Comparison of ENCODE assay signal across 27 mouse cellular contexts in the genomic region with DNA sequence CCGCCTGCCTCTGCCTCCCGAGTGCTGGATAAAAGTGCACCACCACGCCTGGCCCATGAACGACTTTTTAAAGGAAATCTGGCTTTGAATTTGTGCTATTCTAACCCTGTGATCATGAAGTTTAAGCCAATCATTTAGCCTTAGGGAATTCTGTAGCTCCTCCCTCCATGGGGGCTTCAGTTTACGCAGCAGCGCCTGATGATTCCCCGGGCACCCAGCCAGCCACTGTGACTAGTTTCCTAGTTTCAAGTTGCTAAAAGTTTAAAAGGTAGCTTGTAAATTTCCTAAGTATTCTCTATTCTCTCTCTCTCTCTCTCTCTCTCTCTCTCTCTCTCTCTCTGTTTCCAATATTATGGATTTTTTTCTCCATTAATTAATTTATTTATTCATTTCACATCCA. TPM values are rescaled to one million over a fixed set of nuclear protein-coding genes. Genes with fewer than 3 reads are reported as not detected.
DNase-seq lines count a peak whose midpoint lies in the region; ATAC-seq lines count a peak whose summit lies in the region.
"Had no signal": no experiment of that assay in that cellular context is flagged by ENCODE, and none has a peak within 500 bp of the region (broad histone marks: within the 10 kb centered on the region; RNA-seq: fewer than 3 reads in every experiment).

No protein-coding gene starts in this region.

- H3K4me1 ChIP-seq in forebrain, embryonic 14.5 days (ENCODE audit: control insufficient read depth, insufficient read depth, low read length) = no peaks in the 10 kb centered on the region
- peaks cover 30% of the 10 kb centered on the region for H3K4me1 ChIP-seq in forebrain, embryonic 10.5 days
- peaks cover 14% of the 10 kb centered on the region; the same call in 1 of the 2 replicates for H3K4me1 ChIP-seq in kidney, embryonic 16.5 days (ENCODE audit: insufficient read depth, low read length)
- peaks cover 22% of the 10 kb centered on the region for H3K4me1 ChIP-seq in lung, embryonic 16.5 days (replicated peaks; ENCODE audit: control insufficient read depth, insufficient read depth, low read length)
- peaks cover 20% of the 10 kb centered on the region for H3K4me1 ChIP-seq in hindbrain, embryonic 13.5 days (replicated peaks)
- H3K4me1 ChIP-seq: midbrain, embryonic 15.5 days had no signal

- no peak overlapping the region for H3K4me3 ChIP-seq in forebrain, embryonic 14.5 days (ENCODE audit: low read depth, low read length)
- H3K4me3 ChIP-seq in forebrain, embryonic 10.5 days = no peak overlapping the region
- H3K4me3 ChIP-seq in kidney, embryonic 16.5 days (ENCODE audit: low read length) = no peak overlapping the region
- H3K4me3 ChIP-seq in lung, embryonic 16.5 days (ENCODE audit: low read length) = no peak overlapping the region
- no peak overlapping the region for H3K4me3 ChIP-seq in hindbrain, embryonic 13.5 days
- H3K4me3 ChIP-seq: embryonic facial prominence, embryonic 15.5 days; limb, embryonic 13.5 days; liver, embryonic 15.5 days; midbrain, embryonic 15.5 days; neural tube, embryonic 13.5 days had no signal

- H3K9ac ChIP-seq in forebrain, embryonic 14.5 days (ENCODE audit: low read length) = no peak overlapping the region
- no peak overlapping the region for H3K9ac ChIP-seq in kidney, embryonic 16.5 days (replicated peaks; ENCODE audit: low read length)
- no peak overlapping the region for H3K9ac ChIP-seq in lung, embryonic 16.5 days (ENCODE audit: low read length)
- no peak overlapping the region for H3K9ac ChIP-seq in hindbrain, embryonic 13.5 days
- H3K9ac ChIP-seq: embryonic facial prominence, embryonic 15.5 days; forebrain, postnatal 0 days; limb, embryonic 13.5 days; liver, embryonic 15.5 days; midbrain, embryonic 15.5 days; neural tube, embryonic 13.5 days had no signal

- no peak for ATAC-seq in forebrain, embryonic 14.5 days
- no peak for ATAC-seq in kidney, embryonic 16.5 days (ENCODE audit: low FRiP score, low TSS enrichment)
- ATAC-seq in lung, embryonic 16.5 days (ENCODE audit: low read depth) = peak; percentile 13; the same call in 1 of the 2 replicates
- ATAC-seq in hindbrain, embryonic 13.5 days (ENCODE audit: low FRiP score) = no peak
- ATAC-seq: forebrain, postnatal 0 days; midbrain, embryonic 15.5 days had no signal

- H3K27me3 ChIP-seq in forebrain, embryonic 14.5 days (replicated peaks; ENCODE audit: control insufficient read depth, insufficient read depth, low read length) = no peaks in the 10 kb centered on the region
- H3K27me3 ChIP-seq in forebrain, embryonic 10.5 days (ENCODE audit: poor library complexity, severe bottlenecking) = no peaks in the 10 kb centered on the region; the same call in 1 of the 2 replicates
- no peaks in the 10 kb centered on the region for H3K27me3 ChIP-seq in kidney, embryonic 16.5 days (ENCODE audit: insufficient read depth, low read length)
- H3K27me3 ChIP-seq in lung, embryonic 16.5 days (ENCODE audit: control insufficient read depth, insufficient read depth, low read depth, low read length) = no peaks in the 10 kb centered on the region
- 0 out of 2 replicates have a peak, but pooled peaks cover 8% of the 10 kb centered on the region for H3K27me3 ChIP-seq in hindbrain, embryonic 13.5 days
- H3K27me3 ChIP-seq: embryonic facial prominence, embryonic 15.5 days; limb, embryonic 13.5 days; liver, embryonic 15.5 days; midbrain, embryonic 15.5 days; neural tube, embryonic 13.5 days had no signal

- 62% methylated on average over 7 of the region's 7 CpGs for WGBS in forebrain, embryonic 14.5 days
- WGBS in forebrain, embryonic 10.5 days = 79% methylated on average over 7 of the region's 7 CpGs
- WGBS in kidney, embryonic 16.5 days = 37% methylated on average over 7 of the region's 7 CpGs
- 37% methylated on average over 7 of the region's 7 CpGs for WGBS in lung, embryonic 16.5 days
- 78% methylated on average over 7 of the region's 7 CpGs for WGBS in hindbrain, embryonic 13.5 days

- no peaks in the 10 kb centered on the region for H3K36me3 ChIP-seq in forebrain, embryonic 14.5 days (ENCODE audit: control insufficient read depth, insufficient read depth, low read length)
- no peaks in the 10 kb centered on the region for H3K36me3 ChIP-seq in forebrain, embryonic 10.5 days (replicated peaks)
- no peaks in the 10 kb centered on the region for H3K36me3 ChIP-seq in kidney, embryonic 16.5 days (ENCODE audit: insufficient read depth, low read length)
- H3K36me3 ChIP-seq in lung, embryonic 16.5 days (ENCODE audit: control insufficient read depth, insufficient read depth, low read length) = no peaks in the 10 kb centered on the region
- H3K36me3 ChIP-seq in hindbrain, embryonic 13.5 days = no peaks in the 10 kb centered on the region
- H3K36me3 ChIP-seq: embryonic facial prominence, embryonic 15.5 days; G1E; limb, embryonic 13.5 days; liver, embryonic 15.5 days; midbrain, embryonic 15.5 days; neural tube, embryonic 13.5 days had no signal

- H3K4me2 ChIP-seq in forebrain, embryonic 14.5 days (ENCODE audit: low read length) = no peak overlapping the region
- no peak overlapping the region for H3K4me2 ChIP-seq in kidney, embryonic 16.5 days (replicated peaks; ENCODE audit: low read depth, low read length)
- H3K4me2 ChIP-seq in lung, embryonic 16.5 days (ENCODE audit: low read depth, low read length) = no peak overlapping the region
- H3K4me2 ChIP-seq in hindbrain, embryonic 13.5 days = no peak overlapping the region
- H3K4me2 ChIP-seq: embryonic facial prominence, embryonic 15.5 days; heart, embryonic 11.5 days; limb, embryonic 13.5 days; liver, embryonic 15.5 days; midbrain, embryonic 15.5 days; neural tube, embryonic 13.5 days had no signal

- no peaks in the 10 kb centered on the region for H3K9me3 ChIP-seq in forebrain, embryonic 14.5 days (replicated peaks; ENCODE audit: control insufficient read depth, low read length)
- H3K9me3 ChIP-seq in forebrain, embryonic 10.5 days = no peaks in the 10 kb centered on the region
- no peaks in the 10 kb centered on the region for H3K9me3 ChIP-seq in kidney, embryonic 16.5 days (ENCODE audit: low read length)
- H3K9me3 ChIP-seq in lung, embryonic 16.5 days (ENCODE audit: control insufficient read depth, low read length) = no peaks in the 10 kb centered on the region
- H3K9me3 ChIP-seq in hindbrain, embryonic 13.5 days = no peaks in the 10 kb centered on the region
- H3K9me3 ChIP-seq: embryonic facial prominence, embryonic 15.5 days; G1E; limb, embryonic 13.5 days; liver, embryonic 15.5 days; midbrain, embryonic 15.5 days; neural tube, embryonic 13.5 days had no signal

- H3K27ac ChIP-seq in forebrain, embryonic 14.5 days (ENCODE audit: low read depth, low read length) = no peak overlapping the region
- no peak overlapping the region for H3K27ac ChIP-seq in forebrain, embryonic 10.5 days
- no peak overlapping the region for H3K27ac ChIP-seq in kidney, embryonic 16.5 days (ENCODE audit: low read length)
- peak overlapping the region; percentile 13; the same call in 1 of the 2 replicates for H3K27ac ChIP-seq in lung, embryonic 16.5 days (ENCODE audit: low read length)
- no peak overlapping the region for H3K27ac ChIP-seq in hindbrain, embryonic 13.5 days
- H3K27ac ChIP-seq: embryonic facial prominence, embryonic 15.5 days; limb, embryonic 13.5 days; liver, embryonic 15.5 days; macrophage; midbrain, embryonic 15.5 days; neural tube, embryonic 13.5 days had no signal

- peak; percentile 40 for DNase-seq in forebrain, embryonic 14.5 days (ENCODE audit: low spot score)
- DNase-seq in forebrain, embryonic 10.5 days (ENCODE audit: extremely low spot score, low spot score) = no peak
- DNase-seq in kidney, postnatal 14 days = peak; percentile 73
- no peak for DNase-seq in lung, adult 18-20 months
- DNase-seq: adrenal gland, adult 2 months; B cell, adult 2 months; cerebellum, adult 2 months; cerebellum, postnatal 36 days; embryo, embryonic 11 days; forebrain, postnatal 0 days; gastrocnemius, postnatal 14 days; heart, adult 11 months; heart, postnatal 10 days; retina, postnatal 1 day; right cerebral cortex, postnatal 25 days; spleen, adult 18-20 months had no signal

RNA-seq across cellular contexts. Expression of a gene that starts 8.4 kb away (rescaled TPM):
- 1.6 and 1.7 TPM in 2 replicates for polyA plus RNA-seq in forebrain, embryonic 14.5 days (2014; fragmentation: Nextera tagmentation; extraction: Ambion mirVana)
- 9.6 and 11.8 TPM in 2 replicates for polyA plus RNA-seq in forebrain, embryonic 10.5 days (2016; fragmentation: Nextera tagmentation; extraction: Ambion mirVana)
- polyA plus RNA-seq in kidney, embryonic 16.5 days (2015; fragmentation: Nextera tagmentation; extraction: Ambion mirVana) = 21.7 and 23.1 TPM in 2 replicates
- 25.2 and 27.7 TPM in 2 replicates for polyA plus RNA-seq in lung, embryonic 16.5 days (2015; fragmentation: Nextera tagmentation; extraction: Ambion mirVana)
- polyA plus RNA-seq in hindbrain, embryonic 13.5 days (2015; fragmentation: Nextera tagmentation; extraction: Ambion mirVana) = 2.9 and 4.1 TPM in 2 replicates

Comparison
In these comparisons a context has a peak if more than half of its experiments do, and no peak if none do; other contexts are left out.
1. DNase-seq: peak in forebrain, embryonic 14.5 days (single experiment) and kidney, postnatal 14 days (single experiment); none in forebrain, embryonic 10.5 days (single experiment) and lung, adult 18-20 months (0 of 2).